Mouse (Mus musculus) thymus, postnatal 4 days (tissue): ENCODE results near the gene Lamb3.

ENCODE experiments used
- DNase-seq: peaks from one replicate; pipeline ENCODE4 v3.0.0; 2021

Lamb3 gene

GRCm38 (mm10) chr1:193349702-193350545 is 142.4 kb downstream of the Lamb3 start:
- DNase-seq: peak; percentile 53

GRCm38 (mm10) chr1:193350546-193350801 is 143.0 kb downstream of the Lamb3 start:
- no peak for DNase-seq

DNA sequence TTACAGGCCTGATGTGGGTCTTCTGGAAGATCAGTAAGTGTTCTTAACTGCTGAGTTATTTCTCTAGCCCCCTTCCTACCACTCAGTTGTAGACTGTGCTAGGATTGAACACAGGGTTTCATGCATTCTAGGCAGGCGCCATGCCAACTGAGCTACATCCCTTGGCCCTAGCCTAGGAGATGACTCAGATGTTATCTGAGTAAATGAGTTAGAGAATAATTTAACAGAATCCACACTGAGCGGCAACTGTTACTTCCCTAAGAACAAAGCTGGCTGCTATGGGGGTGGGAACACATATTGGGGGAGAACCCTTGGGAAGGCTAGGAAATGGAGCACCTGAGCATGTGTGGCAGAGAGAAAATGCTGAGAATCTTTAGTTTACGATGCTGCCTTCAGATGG is 144.1 kb downstream of the Lamb3 start:
- no peak for DNase-seq

DNA sequence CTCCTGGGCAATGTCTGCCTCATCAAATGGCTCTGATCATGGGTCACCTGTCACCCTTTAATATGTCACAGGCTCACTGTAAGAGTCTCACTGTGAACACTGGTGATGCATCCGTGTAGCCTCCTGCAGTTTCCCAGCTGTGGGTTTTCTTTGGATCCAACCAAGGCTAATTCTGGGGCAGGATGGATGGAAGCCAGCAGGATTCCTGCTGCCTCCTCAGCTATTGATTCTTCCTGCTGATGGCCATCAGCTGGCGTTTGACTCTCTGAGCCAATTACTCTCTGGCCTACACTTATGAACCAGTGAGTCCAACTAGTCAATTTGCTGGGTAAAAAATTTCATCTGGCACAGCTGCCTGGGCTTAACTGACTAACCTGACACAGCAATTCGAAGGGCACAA is 151.7 kb downstream of the Lamb3 start:
- no peak for DNase-seq

DNA sequence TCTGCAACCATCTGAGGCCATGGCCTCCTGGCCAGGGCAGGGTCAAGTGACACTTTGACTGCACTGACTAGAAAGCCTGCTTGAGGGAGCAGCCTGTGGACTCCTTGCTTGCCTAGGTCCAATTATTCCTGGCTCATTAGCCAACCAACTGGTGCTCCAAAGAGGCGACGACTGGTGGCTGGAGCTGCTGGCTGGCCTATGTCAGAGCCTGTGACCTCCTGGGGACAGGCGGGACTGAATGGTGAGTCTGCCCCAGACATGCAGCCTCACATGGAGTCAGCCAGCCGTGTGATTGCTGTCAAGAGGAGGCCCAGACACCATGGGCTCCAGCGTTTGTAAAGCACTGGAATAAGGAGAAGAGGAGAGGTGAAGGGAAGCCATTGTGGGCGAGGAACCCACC is 153.7 kb downstream of the Lamb3 start:
- no peak for DNase-seq

- DNase-seq: no peak
Measured at GRCm38 (mm10) chr1:193362078-193362477, 154.6 kb downstream of the Lamb3 start.

DNA sequence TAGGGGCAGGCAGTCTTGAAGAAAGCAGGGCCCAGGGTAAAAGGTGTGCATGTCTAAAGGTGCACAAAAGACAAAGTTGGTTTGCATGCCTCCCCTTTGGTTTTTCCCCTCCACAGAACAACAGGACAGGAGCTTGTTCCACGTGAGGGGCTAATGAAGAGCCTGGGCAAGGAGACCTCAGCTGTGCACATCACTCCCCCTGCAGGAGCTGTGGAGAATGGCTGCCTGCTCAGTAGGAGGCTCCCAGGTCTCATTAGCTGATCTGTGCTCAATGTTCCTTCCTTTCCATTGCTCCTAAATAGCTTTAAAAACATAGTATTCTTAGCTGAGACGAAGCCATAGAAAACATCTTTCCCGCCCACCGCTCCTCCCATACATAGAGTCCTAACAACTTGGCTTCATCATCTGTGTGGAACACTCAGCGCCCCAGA is 156.3 kb downstream of the Lamb3 start:
- DNase-seq: peak; percentile 80

- no peak for DNase-seq
Measured at GRCm38 (mm10) chr1:193368055-193368454, 160.6 kb downstream of the Lamb3 start.

DNA sequence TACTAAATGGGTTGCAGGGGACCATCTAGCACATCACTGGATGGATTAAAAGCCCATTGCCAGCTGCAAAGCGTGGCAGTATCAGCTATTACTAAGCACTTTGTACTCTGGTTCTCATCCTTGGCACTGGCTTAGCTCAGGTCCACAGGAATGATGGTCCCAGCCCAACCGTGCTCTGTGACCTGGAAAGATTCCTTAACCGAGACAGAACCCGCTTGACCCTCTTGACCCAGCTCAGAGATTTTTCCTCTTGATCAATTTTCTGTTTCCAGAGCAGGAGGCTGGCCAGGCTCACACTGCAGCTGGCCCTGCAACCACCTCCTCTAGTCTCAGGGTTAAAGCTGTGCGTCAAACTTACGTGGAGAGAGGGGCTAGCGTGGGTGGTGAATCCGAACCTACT is 161.6 kb downstream of the Lamb3 start:
- no peak for DNase-seq

DNA sequence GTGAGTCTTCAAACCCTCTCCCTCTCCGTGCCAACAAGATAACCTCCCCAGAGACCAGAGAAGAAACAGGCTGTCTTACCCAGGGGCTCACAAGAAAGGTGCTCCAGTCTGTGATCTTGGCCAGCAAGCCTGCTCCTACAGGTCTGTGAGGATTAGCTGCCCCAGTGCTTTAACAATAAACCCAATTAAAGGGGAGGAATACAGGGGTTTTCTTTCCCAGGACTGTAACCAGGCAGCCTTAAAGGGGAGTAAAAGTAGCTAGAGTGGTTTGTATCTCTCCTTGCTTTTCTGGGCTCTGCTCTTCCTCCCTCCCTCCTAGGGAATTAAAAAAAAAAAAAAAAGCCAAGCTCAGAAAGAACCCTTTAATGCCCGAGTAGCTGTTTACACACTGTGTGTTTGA is 162.6 kb downstream of the Lamb3 start, which contains the start of gene Camk1g:
Camk1g (minus strand) TSS at position 203 of the 400 bp plus-strand sequence.
- DNase-seq: no peak

GRCm38 (mm10) chr1:193373906-193374413 is 166.5 kb downstream of the Lamb3 start:
- no peak for DNase-seq

- DNase-seq: peak; percentile 65
Measured at GRCm38 (mm10) chr1:193376478-193377134, 169.1 kb downstream of the Lamb3 start.

DNA sequence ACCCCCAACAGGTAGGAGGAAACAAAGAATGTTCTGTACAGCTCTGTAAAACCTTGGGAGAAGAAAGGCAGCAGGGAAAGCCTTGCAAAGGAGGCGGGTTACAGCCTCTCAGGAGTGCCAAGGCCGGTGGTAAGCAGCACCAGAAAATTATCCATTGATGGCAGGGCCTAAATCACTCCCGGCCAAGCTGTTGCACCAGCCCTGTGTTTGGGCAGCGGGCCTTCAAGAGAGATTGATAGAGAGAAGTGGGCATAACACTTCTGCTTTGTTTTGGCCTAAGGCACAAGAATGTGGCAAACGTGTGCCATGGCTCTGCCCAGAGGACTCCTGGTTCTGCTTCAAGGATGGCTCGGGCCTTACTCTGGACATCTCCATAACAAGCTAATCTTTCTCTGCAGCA is 172.1 kb downstream of the Lamb3 start:
- DNase-seq: no peak

GRCm38 (mm10) chr1:193380877-193381276 is 173.4 kb downstream of the Lamb3 start:
- DNase-seq: no peak

- DNase-seq: no peak
Measured at GRCm38 (mm10) chr1:193381597-193382404, 174.3 kb downstream of the Lamb3 start.

DNA sequence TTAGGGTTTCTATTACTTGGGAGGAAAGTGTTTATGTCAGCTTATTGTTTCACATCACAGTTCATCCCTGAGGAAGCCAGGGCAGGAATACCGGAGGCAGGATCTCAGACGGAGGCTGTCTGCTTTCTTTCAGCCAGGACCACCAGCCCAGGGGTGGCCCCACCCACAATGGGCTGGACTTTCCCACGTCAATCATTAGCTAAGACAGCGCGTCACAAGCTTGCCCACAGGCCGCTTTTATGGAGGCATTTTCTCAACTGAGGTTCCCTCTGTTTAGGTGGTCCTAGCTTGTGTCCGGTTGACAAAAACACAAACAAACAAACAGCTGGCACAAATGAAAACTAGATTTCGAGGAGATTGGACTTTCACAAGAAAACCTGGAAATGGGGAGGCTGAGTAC is 174.9 kb downstream of the Lamb3 start:
- peak; percentile 65 for DNase-seq

GRCm38 (mm10) chr1:193382841-193383462 is 175.5 kb downstream of the Lamb3 start:
- DNase-seq: peak; percentile 70

DNA sequence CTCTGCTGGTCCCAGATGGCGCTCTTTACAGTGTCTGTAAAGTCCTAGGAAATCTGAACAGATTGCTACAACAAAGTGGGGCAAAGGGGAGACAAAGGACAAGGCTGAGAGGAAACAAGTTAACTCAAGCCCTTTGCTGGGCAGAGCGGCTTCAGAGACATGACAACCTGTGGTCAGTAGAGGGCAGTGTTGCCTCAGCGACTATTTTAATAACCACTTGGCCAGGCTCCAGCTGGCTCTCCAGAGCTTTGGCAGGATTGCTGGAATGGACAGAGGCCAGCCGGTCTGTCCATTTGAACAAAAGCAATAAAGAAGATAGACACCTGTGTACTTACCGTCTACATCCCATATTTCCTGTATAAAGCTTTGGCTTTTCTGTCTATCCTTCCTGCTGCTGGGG is 178.6 kb downstream of the Lamb3 start:
- DNase-seq: peak; percentile 82

DNA sequence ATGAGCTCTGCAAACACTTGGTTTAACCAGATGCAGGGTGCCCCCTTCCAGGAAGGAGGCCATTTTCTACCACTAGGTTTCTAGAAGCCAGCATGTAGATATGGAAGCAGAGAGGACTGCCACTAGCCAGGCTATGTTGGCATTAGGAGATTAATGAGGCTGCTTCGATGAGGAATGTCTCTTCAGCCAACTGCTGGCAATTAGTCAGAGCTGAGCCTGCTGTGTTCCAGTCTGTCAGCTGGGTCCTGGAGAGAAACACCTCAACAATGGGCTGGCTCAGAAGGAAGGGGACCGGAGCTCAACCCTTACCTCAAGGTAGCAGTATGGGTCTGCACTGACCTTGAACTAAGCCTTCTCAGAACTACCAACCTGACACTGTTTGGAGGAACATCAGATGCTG is 179.7 kb downstream of the Lamb3 start:
- no peak for DNase-seq

GRCm38 (mm10) chr1:193389505-193389904 is 182.0 kb downstream of the Lamb3 start:
- no peak for DNase-seq

GRCm38 (mm10) chr1:193390004-193390403 is 182.5 kb downstream of the Lamb3 start:
- DNase-seq: no peak

GRCm38 (mm10) chr1:193392266-193392665 is 184.8 kb downstream of the Lamb3 start:
- DNase-seq: no peak
